Mouse (Mus musculus) adrenal gland, postnatal 14 days (tissue): ENCODE data around the gene Ccdc153. TPM values are rescaled to one million over a fixed set of nuclear protein-coding genes. Genes with fewer than 3 reads are reported as not detected.

ENCODE experiments used
- DNase-seq: peaks from one replicate; pipeline ENCODE4 v3.0.0; 2021; ENCODE audit warnings: mixed read lengths
- total RNA-seq: library from RNA; stranded (reverse); gene quantifications from 2 replicates; pipeline ENCODE4 v1.2.3, GENCODE M21; 2021

Ccdc153 gene
- total RNA-seq, 1 experiment from 2014 or later = 2.5 TPM

GRCm38 (mm10) chr9:44287401-44288075 lies 47.1 kb downstream of the Ccdc153 start:
- DNase-seq = peak; percentile 80

GRCm38 (mm10) chr9:44288076-44288958 lies 47.8 kb downstream of the Ccdc153 start, which contains the start of gene Abcg4:
Abcg4 (minus strand) TSS chr9:44288615.
- DNase-seq = peak; percentile 62

GRCm38 (mm10) chr9:44288959-44289291 lies 48.4 kb downstream of the Ccdc153 start:
- peak; percentile 27 for DNase-seq

- DNase-seq = peak; percentile 56
These were observed 52.0 kb downstream of the Ccdc153 start for GRCm38 (mm10) chr9:44292490-44292889.

Other genes with a start within 250 kb of the Ccdc153 start
- 35.7 and 56.8 TPM in 2 replicates for gene Thy1, start 197.3 kb upstream of the Ccdc153 start, total RNA-seq
- gene Usp2, start 173.7 kb upstream of the Ccdc153 start, total RNA-seq = 49.5 and 54.9 TPM in 2 replicates
- gene Mfrp, start 138.9 kb upstream of the Ccdc153 start, total RNA-seq = not detected in 2 replicates
- 11.1 and 14.9 TPM in 2 replicates for gene C1qtnf5, start 133.4 kb upstream of the Ccdc153 start, total RNA-seq
- 0.15 and 0.52 TPM in 2 replicates for gene Gm49380, start 127.2 kb upstream of the Ccdc153 start, total RNA-seq
- 27.5 and 31.8 TPM in 2 replicates for gene Rnf26, start 127.2 kb upstream of the Ccdc153 start, total RNA-seq
- 65.3 and 76.6 TPM in 2 replicates for gene Mcam, start 106.2 kb upstream of the Ccdc153 start, total RNA-seq
- 33.1 and 34.4 TPM in 2 replicates for gene Cbl, start 6.6 kb upstream of the Ccdc153 start, total RNA-seq
- 0.30 TPM in 1 of 2 replicates, not detected in the other for gene Pdzd3, start 10.8 kb downstream of the Ccdc153 start, total RNA-seq
- 17.6 and 20.7 TPM in 2 replicates for gene Nlrx1, start 27.9 kb downstream of the Ccdc153 start, total RNA-seq
- gene Abcg4, start 47.9 kb downstream of the Ccdc153 start, total RNA-seq = 19.0 and 28.8 TPM in 2 replicates
- 20.3 and 22.1 TPM in 2 replicates for gene Hinfp, start 65.0 kb downstream of the Ccdc153 start, total RNA-seq
- gene C2cd2l, start 79.6 kb downstream of the Ccdc153 start, total RNA-seq = 27.8 and 40.4 TPM in 2 replicates
- gene Dpagt1, start 85.3 kb downstream of the Ccdc153 start, total RNA-seq = 27.1 and 29.5 TPM in 2 replicates
- 76.0 and 90.3 TPM in 2 replicates for gene H2afx, start 94.0 kb downstream of the Ccdc153 start, total RNA-seq
- gene Hmbs, start 103.6 kb downstream of the Ccdc153 start, total RNA-seq = 77.5 and 92.0 TPM in 2 replicates
- gene Vps11, start 121.0 kb downstream of the Ccdc153 start, total RNA-seq = 41.6 and 44.1 TPM in 2 replicates
- 122 and 133 TPM in 2 replicates for gene Hyou1, start 138.8 kb downstream of the Ccdc153 start, total RNA-seq
- gene Slc37a4, start 156.2 kb downstream of the Ccdc153 start, total RNA-seq = 20.0 and 29.9 TPM in 2 replicates
- 1,105 and 1,276 TPM in 2 replicates for gene Rps25, start 166.5 kb downstream of the Ccdc153 start, total RNA-seq
- 60.4 and 66.1 TPM in 2 replicates for gene Trappc4, start 166.9 kb downstream of the Ccdc153 start, total RNA-seq
- gene Ccdc84, start 177.9 kb downstream of the Ccdc153 start, total RNA-seq = 17.1 and 21.5 TPM in 2 replicates
- not detected in 2 replicates for gene Foxr1, start 200.5 kb downstream of the Ccdc153 start, total RNA-seq
- gene Upk2, start 214.3 kb downstream of the Ccdc153 start, total RNA-seq = not detected in 2 replicates
- 59.3 and 61.7 TPM in 2 replicates for gene Bcl9l, start 242.1 kb downstream of the Ccdc153 start, total RNA-seq